Mouse (Mus musculus): ENCODE measurements around the gene Cdip1. TPM values are rescaled to one million over a fixed set of nuclear protein-coding genes. Genes with fewer than 3 reads are reported as not detected.

Cdip1 gene
- 34.7 and 56.1 TPM in 2 replicates for polyA plus RNA-seq (2012)

- no peak for TF ChIP-seq GATA1 (IDR thresholded peaks at IDR 0.05; ENCODE audit: low read length)
These were observed at the start of gene Cdip1 for GRCm38 (mm10) chr16:4789810-4790559. TSS of gene Cdip1 (minus strand) at chr16:4790292.

DNA sequence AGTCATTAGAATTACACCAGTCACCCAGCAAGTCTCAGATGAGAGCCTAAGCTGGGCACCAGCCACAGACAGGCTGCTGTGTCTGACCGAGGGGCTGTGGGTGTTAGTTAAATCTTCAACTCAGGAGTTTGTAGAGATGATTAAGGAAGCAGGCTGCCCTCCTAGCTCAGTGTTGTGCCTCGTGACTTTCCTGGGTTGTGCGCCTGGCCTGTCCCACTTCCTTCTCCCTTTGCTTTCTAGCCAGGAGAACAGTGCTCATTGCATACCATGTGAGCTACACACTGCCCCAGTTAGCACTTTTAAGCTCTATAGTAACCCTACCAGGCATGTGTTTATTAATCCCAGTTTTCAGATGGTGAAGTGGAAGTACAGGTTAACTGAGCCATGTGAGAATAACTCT, 49.5 kb upstream of the Cdip1 start:
- no peak for TF ChIP-seq GATA1 (IDR thresholded peaks at IDR 0.05; ENCODE audit: low read length)

GRCm38 (mm10) chr16:4837631-4838030, 47.5 kb upstream of the Cdip1 start:
- TF ChIP-seq GATA1 (IDR thresholded peaks at IDR 0.05; ENCODE audit: low read length), result no peak

GRCm38 (mm10) chr16:4835191-4835590, 45.1 kb upstream of the Cdip1 start, which contains the start of gene 4930562C15Rik:
TSS of gene 4930562C15Rik (plus strand) at chr16:4835416.
- no peak for TF ChIP-seq GATA1 (IDR thresholded peaks at IDR 0.05; ENCODE audit: low read length)

GRCm38 (mm10) chr16:4833858-4834257, 43.8 kb upstream of the Cdip1 start:
- TF ChIP-seq GATA1 (IDR thresholded peaks at IDR 0.05; ENCODE audit: low read length), result no peak

- TF ChIP-seq GATA1 (IDR thresholded peaks at IDR 0.05; ENCODE audit: low read length), result no peak
These were observed 41.7 kb upstream of the Cdip1 start for GRCm38 (mm10) chr16:4831650-4832419.

- no peak for TF ChIP-seq GATA1 (IDR thresholded peaks at IDR 0.05; ENCODE audit: low read length)
These were observed 39.3 kb upstream of the Cdip1 start for GRCm38 (mm10) chr16:4829271-4829900.

GRCm38 (mm10) chr16:4827639-4828038, 37.5 kb upstream of the Cdip1 start:
- no peak for TF ChIP-seq GATA1 (IDR thresholded peaks at IDR 0.05; ENCODE audit: low read length)

- no peak for TF ChIP-seq GATA1 (IDR thresholded peaks at IDR 0.05; ENCODE audit: low read length)
These were observed 28.3 kb upstream of the Cdip1 start for GRCm38 (mm10) chr16:4818349-4818748.

- TF ChIP-seq GATA1 (IDR thresholded peaks at IDR 0.05; ENCODE audit: low read length), result no peak
These were observed 6.5 kb upstream of the Cdip1 start for GRCm38 (mm10) chr16:4796631-4797030.

GRCm38 (mm10) chr16:4791332-4791731, 1.2 kb upstream of the Cdip1 start:
- TF ChIP-seq GATA1 (IDR thresholded peaks at IDR 0.05; ENCODE audit: low read length), result no peak

- TF ChIP-seq GATA1 (IDR thresholded peaks at IDR 0.05; ENCODE audit: low read length), result no peak
These were observed 752 bp downstream of the Cdip1 start for GRCm38 (mm10) chr16:4789311-4789768.

- no peak for TF ChIP-seq GATA1 (IDR thresholded peaks at IDR 0.05; ENCODE audit: low read length)
These were observed 1.9 kb downstream of the Cdip1 start for GRCm38 (mm10) chr16:4788176-4788575.

- TF ChIP-seq GATA1 (IDR thresholded peaks at IDR 0.05; ENCODE audit: low read length), result no peak
These were observed 4.4 kb downstream of the Cdip1 start for GRCm38 (mm10) chr16:4785706-4786105.

DNA sequence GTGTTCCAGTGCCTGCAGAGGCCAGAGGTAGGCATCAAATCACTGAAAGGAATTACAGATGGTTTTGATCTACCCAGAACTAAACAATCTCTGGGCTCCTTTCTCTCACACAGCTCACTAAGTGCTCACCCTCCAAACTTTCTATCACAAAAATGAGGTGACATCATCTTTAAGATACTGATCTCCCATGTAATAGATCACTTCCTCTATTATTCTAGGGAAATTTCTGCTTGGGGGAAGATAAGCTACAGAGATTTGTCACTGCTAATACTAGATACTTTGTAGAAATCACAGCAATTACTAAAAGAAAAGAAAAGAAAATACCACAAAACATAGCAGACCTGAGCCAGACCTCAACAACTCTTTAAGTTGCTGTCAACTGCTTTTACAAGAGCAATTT, 7.6 kb downstream of the Cdip1 start:
- TF ChIP-seq GATA1 (IDR thresholded peaks at IDR 0.05; ENCODE audit: low read length), result no peak
